Mouse (Mus musculus) embryonic facial prominence, embryonic 14.5 days (tissue): ENCODE measurements at regions not wholly inside any gene's neighbourhood (a gene's known extent, or its start where the extent isn't known, plus 50 kb on each side); places are given as distances from the start of the nearest gene placed in this dataset.

ENCODE experiments used
- ATAC-seq: fragments of 200-750 bp; cut with Nextera tagmentation; 2 replicates; pipeline ENCODE4 v1.8.0; 2017; ENCODE audit warnings: low read depth, moderate number of reproducible peaks, moderate TSS enrichment
- DNase-seq: peaks from one replicate; pipeline ENCODE4 v3.0.0-alpha.2; 2015; ENCODE audit warnings: low spot score
- H3K27ac ChIP-seq: fragments of 300-500 bp; sonication (generic); replicated peaks from 2 replicates; pipeline ENCODE4 v1.5.1; 2014; ENCODE audit warnings: low read depth, mild to moderate bottlenecking, low read length, moderate library complexity
- H3K27me3 ChIP-seq: fragments of 300-500 bp; sonication (generic); replicated peaks from 2 replicates; pipeline ENCODE4 v1.6.1; 2014; ENCODE audit warnings: low read length; ENCODE audit not compliant: control insufficient read depth, insufficient read depth
- H3K36me3 ChIP-seq: fragments of 300-500 bp; sonication (generic); 2 replicates; pipeline ENCODE4 v1.6.1; 2014; ENCODE audit warnings: low read length, mixed read lengths; ENCODE audit not compliant: control insufficient read depth, insufficient read depth
- H3K4me1 ChIP-seq: fragments of 300-500 bp; sonication (generic); 2 replicates; pipeline ENCODE4 v1.6.1; 2014; ENCODE audit warnings: antibody characterized with exemption, low read length; ENCODE audit not compliant: control insufficient read depth, insufficient read depth
- H3K4me2 ChIP-seq: fragments of 300-500 bp; sonication (generic); 2 replicates; pipeline ENCODE4 v1.6.1; 2014; ENCODE audit warnings: low read depth, mild to moderate bottlenecking, low read length, moderate library complexity, mixed read lengths
- H3K4me3 ChIP-seq: fragments of 300-500 bp; sonication (generic); 2 replicates; pipeline ENCODE4 v1.5.1; 2014; ENCODE audit warnings: low read depth, mild to moderate bottlenecking, low read length
- H3K9ac ChIP-seq: fragments of 300-500 bp; sonication (generic); 2 replicates; pipeline ENCODE4 v1.6.1; 2014; ENCODE audit warnings: low read depth, mild to moderate bottlenecking, low read length, moderate library complexity, mixed read lengths
- H3K9me3 ChIP-seq: fragments of 300-500 bp; sonication (generic); 2 replicates; pipeline ENCODE4 v1.6.1; 2016; ENCODE audit warnings: low read length; ENCODE audit not compliant: control insufficient read depth
- WGBS: fragments of 180-500 bp; shearing (Covaris S2); extraction: QIAGEN DNeasy Blood & Tissue Kit; methylation state at CpG from one replicate; pipeline ENCODE4 v1.1.7; 2014; 5-methylcytosine and 5-hydroxymethylcytosine counted together

GRCm38 (mm10) chrX:80799740-80800139, 270.8 kb upstream of the Tmem47 start:
- Histone ChIP-seq H3K36me3 (no peaks in the 10 kb centered on the region), H3K4me1 (no peaks in the 10 kb centered on the region), H3K27me3 (no peaks in the 10 kb centered on the region), H3K9ac (no peak overlapping the region), H3K4me3 (no peak overlapping the region), H3K27ac (no peak overlapping the region), H3K4me2 (no peak overlapping the region), H3K9me3 (no peaks in the 10 kb centered on the region)
- DNase-seq (peak; percentile 2), ATAC-seq (no peak)
- WGBS = 43% methylated on average over 1 of the region's 1 CpGs

DNA sequence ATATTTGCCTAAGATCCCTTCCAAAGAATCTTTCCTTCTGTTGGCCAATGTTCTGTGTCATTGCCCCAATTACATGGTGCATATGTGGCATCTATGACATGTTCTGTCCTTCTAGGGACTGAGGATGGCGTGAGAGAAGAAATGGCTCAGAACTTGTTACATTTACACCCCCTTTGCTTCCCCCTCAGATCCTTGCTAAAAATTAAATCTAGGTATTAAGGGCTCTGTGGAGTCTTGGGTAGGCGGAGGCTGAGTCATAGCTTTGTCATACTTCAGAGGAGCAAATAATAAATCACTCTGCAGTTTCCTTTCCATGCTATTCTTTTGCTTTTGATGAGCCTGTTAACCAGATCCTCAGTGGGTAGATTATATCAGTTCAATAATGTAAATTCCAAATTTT, 270.2 kb upstream of the Tmem47 start:
- 78% methylated on average over 2 of the region's 2 CpGs for WGBS
- no peaks in the 10 kb centered on the region for H3K36me3 ChIP-seq

More for the DNA sequence above, 270.2 kb upstream of the Tmem47 start:
- no peak for ATAC-seq
- Histone ChIP-seq H3K27me3 (no peaks in the 10 kb centered on the region), H3K4me2 (no peak overlapping the region), H3K27ac (no peak overlapping the region), H3K9ac (no peak overlapping the region), H3K4me3 (no peak overlapping the region), H3K4me1 (no peaks in the 10 kb centered on the region), H3K9me3 (no peaks in the 10 kb centered on the region)
- DNase-seq = peak; percentile 3
